Mouse (Mus musculus) limb, embryonic 14.5 days (tissue): ENCODE measurements around the gene Izumo1r. TPM values are rescaled to one million over a fixed set of nuclear protein-coding genes. Genes with fewer than 3 reads are reported as not detected.

ENCODE experiments used
- ATAC-seq: fragments of 200-750 bp; cut with Nextera tagmentation; 2 replicates; pipeline ENCODE4 v1.8.0; 2017; ENCODE audit warnings: low read depth, moderate number of reproducible peaks, moderate TSS enrichment; ENCODE audit not compliant: low FRiP score
- DNase-seq: peaks from one replicate; pipeline ENCODE4 v3.0.0-alpha.2; 2015; ENCODE audit warnings: low spot score
- H3K27ac ChIP-seq: fragments of 300-500 bp; sonication (generic); replicated peaks from 2 replicates; pipeline ENCODE4 v1.5.1; 2014; ENCODE audit warnings: low read depth, mild to moderate bottlenecking, low read length, moderate library complexity, mixed read lengths
- H3K27me3 ChIP-seq: fragments of 300-500 bp; sonication (generic); 2 replicates; pipeline ENCODE4 v1.6.1; 2014; ENCODE audit warnings: low read length, mixed read lengths; ENCODE audit not compliant: control insufficient read depth, insufficient read depth
- H3K36me3 ChIP-seq: fragments of 300-500 bp; sonication (generic); 2 replicates; pipeline ENCODE4 v1.6.1; 2014; ENCODE audit warnings: mild to moderate bottlenecking, low read length, moderate library complexity, mixed read lengths; ENCODE audit not compliant: control insufficient read depth, insufficient read depth
- H3K4me1 ChIP-seq: fragments of 300-500 bp; sonication (generic); 2 replicates; pipeline ENCODE4 v1.6.1; 2014; ENCODE audit warnings: antibody characterized with exemption, low read length, mixed read lengths; ENCODE audit not compliant: control insufficient read depth, insufficient read depth
- H3K4me2 ChIP-seq: fragments of 300-500 bp; sonication (generic); replicated peaks from 2 replicates; pipeline ENCODE4 v1.6.1; 2014; ENCODE audit warnings: low read depth, mild to moderate bottlenecking, low read length, moderate library complexity; ENCODE audit not compliant: severe bottlenecking
- H3K4me3 ChIP-seq: fragments of 300-500 bp; sonication (generic); replicated peaks from 2 replicates; pipeline ENCODE4 v1.5.1; 2014; ENCODE audit warnings: low read length
- H3K9ac ChIP-seq: fragments of 300-500 bp; sonication (generic); 2 replicates; pipeline ENCODE4 v1.6.1; 2014; ENCODE audit warnings: mild to moderate bottlenecking, low read depth, low read length, moderate library complexity; ENCODE audit not compliant: severe bottlenecking
- H3K9me3 ChIP-seq: fragments of 300-500 bp; sonication (generic); 2 replicates; pipeline ENCODE4 v1.6.1; 2016; ENCODE audit warnings: low read length; ENCODE audit not compliant: control insufficient read depth
- POLR2A ChIP-seq: fragments of 200-500 bp; IDR thresholded peaks from 2 replicates; pipeline ENCODE4 v1.8.0; 2012; ENCODE audit warnings: inconsistent platforms, mild to moderate bottlenecking, moderate library complexity, borderline replicate concordance; ENCODE audit not compliant: insufficient read depth, insufficient read length; ENCODE audit errors: extremely low read depth
- WGBS: fragments of 180-500 bp; shearing (Covaris S2); extraction: QIAGEN DNeasy Blood & Tissue Kit; methylation state at CpG from one replicate; pipeline ENCODE4 v1.1.7; 2014; 5-methylcytosine and 5-hydroxymethylcytosine counted together
- polyA plus RNA-seq, 2 experiments: library from polyadenylated mRNA; depleted of rRNA in 1 of 2; stranded (reverse) in 1 of 2; unstranded in 1 of 2; fragments of >200 nt; fragmentation: Nextera tagmentation in 1 of 2; extraction: Ambion mirVana in 1 of 2; gene quantifications; 2 replicates each; pipeline versions ENCODE4 v1.2.1 to v1.2.3; 2012 to 2014

Gene Izumo1r
- polyA plus RNA-seq, 2 experiments: 1.1 TPM; not detected in 1

DNA sequence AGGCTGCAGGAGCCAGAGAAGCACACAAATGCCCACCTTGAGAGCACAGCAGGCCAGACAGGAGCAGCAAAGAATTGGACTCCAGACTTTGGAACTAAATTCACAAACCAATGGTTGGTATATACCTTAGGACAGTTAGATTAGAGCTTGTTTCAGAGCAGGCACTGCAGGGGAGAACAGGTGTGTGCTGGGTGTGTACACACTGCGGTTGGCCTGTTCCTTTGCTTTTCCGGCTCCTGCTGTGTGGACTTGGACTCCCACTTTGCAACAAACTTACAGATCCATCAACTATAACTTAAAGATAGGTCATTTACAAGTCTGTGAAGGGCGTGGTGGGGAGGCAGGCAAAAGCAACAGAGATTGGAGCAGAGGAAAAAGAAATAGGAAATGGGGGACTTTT, 45.0 kb downstream of the Izumo1r start:
- TF ChIP-seq POLR2A: no peak
- H3K27me3 ChIP-seq: peaks cover 38% of the 10 kb centered on the region
- H3K9ac ChIP-seq: no peak overlapping the region
- no peaks in the 10 kb centered on the region for H3K9me3 ChIP-seq
- H3K4me1 ChIP-seq: 0 out of 2 replicates have a peak, but pooled peaks cover 2% of the 10 kb centered on the region
- no peak overlapping the region for H3K4me2 ChIP-seq
- no peaks in the 10 kb centered on the region for H3K36me3 ChIP-seq
- H3K27ac ChIP-seq: no peak overlapping the region
- ATAC-seq: no peak
- H3K4me3 ChIP-seq: no peak overlapping the region
- WGBS: 82% methylated on average over 3 of the region's 3 CpGs
- DNase-seq: no peak

GRCm38 (mm10) chr9:14858170-14858706, 45.5 kb downstream of the Izumo1r start:
- Histone ChIP-seq H3K4me2 (no peak overlapping the region), H3K27ac (no peak overlapping the region), H3K36me3 (no peaks in the 10 kb centered on the region), H3K9me3 (no peaks in the 10 kb centered on the region), H3K4me1 (0 out of 2 replicates have a peak, but pooled peaks cover 2% of the 10 kb centered on the region), H3K9ac (no peak overlapping the region), H3K27me3 (peaks cover 38% of the 10 kb centered on the region), H3K4me3 (no peak overlapping the region)
- WGBS: 71% methylated on average over 7 of the region's 7 CpGs
- ATAC-seq (no peak), DNase-seq (no peak)
- TF ChIP-seq POLR2A: no peak

GRCm38 (mm10) chr9:14856922-14857654, 46.7 kb downstream of the Izumo1r start:
- no peak overlapping the region for H3K4me2 ChIP-seq
- H3K36me3 ChIP-seq: no peaks in the 10 kb centered on the region
- no peak overlapping the region for H3K27ac ChIP-seq
- H3K4me3 ChIP-seq: no peak overlapping the region
- TF ChIP-seq POLR2A: no peak
- ATAC-seq (no peak), DNase-seq (no peak)
- no peak overlapping the region for H3K9ac ChIP-seq
- WGBS: 42% methylated on average over 4 of the region's 4 CpGs
- H3K9me3 ChIP-seq: no peaks in the 10 kb centered on the region
- H3K4me1 ChIP-seq: 0 out of 2 replicates have a peak, but pooled peaks cover 2% of the 10 kb centered on the region
- H3K27me3 ChIP-seq: peaks cover 38% of the 10 kb centered on the region

GRCm38 (mm10) chr9:14854585-14854984, 49.2 kb downstream of the Izumo1r start:
- H3K4me2 ChIP-seq: no peak overlapping the region
- no peak overlapping the region for H3K4me3 ChIP-seq
- no peak overlapping the region for H3K27ac ChIP-seq
- ATAC-seq: no peak
- H3K9me3 ChIP-seq: no peaks in the 10 kb centered on the region
- DNase-seq: no peak
- H3K27me3 ChIP-seq: peaks cover 14% of the 10 kb centered on the region
- no peak overlapping the region for H3K9ac ChIP-seq
- 67% methylated on average over 4 of the region's 4 CpGs for WGBS
- H3K36me3 ChIP-seq: no peaks in the 10 kb centered on the region
- no peaks in the 10 kb centered on the region for H3K4me1 ChIP-seq
- no peak for TF ChIP-seq POLR2A

GRCm38 (mm10) chr9:14848267-14848935, 55.3 kb downstream of the Izumo1r start:
- 76% methylated on average over 1 of the region's 1 CpGs for WGBS
- no peak for TF ChIP-seq POLR2A
- Histone ChIP-seq H3K4me2 (no peak overlapping the region), H3K27ac (no peak overlapping the region), H3K9ac (no peak overlapping the region), H3K36me3 (no peaks in the 10 kb centered on the region), H3K9me3 (no peaks in the 10 kb centered on the region), H3K4me3 (no peak overlapping the region), H3K27me3 (0 out of 2 replicates have a peak, but pooled peaks cover 6% of the 10 kb centered on the region), H3K4me1 (no peaks in the 10 kb centered on the region)
- ATAC-seq: no peak
- DNase-seq: no peak
